Mouse (Mus musculus) frontal cortex, adult (tissue): ENCODE measurements around the gene Gm4756.
A peak's percentile ranks its signal among the peaks of the same experiment; 100 is the strongest.
"Not testable (repeated sequence)": the region's sequence is repeated elsewhere in the genome, so short reads cannot be mapped to it uniquely, and the experiment has no call there.

ENCODE experiments used
- ATAC-seq: cut with Nextera tagmentation; 2 replicates; pipeline ENCODE4 v1.9.2; 2017; ENCODE audit warnings: mild to moderate bottlenecking, moderate library complexity, mixed read lengths; ENCODE audit not compliant: low TSS enrichment

The Gm4756 gene

GRCm38 (mm10) chr12:72649611-72650330 lies at the start of gene Gm4756:
Gm4756 (minus strand) TSS chr12:72649661.
- ATAC-seq: no peak

GRCm38 (mm10) chr12:72694901-72695463 lies 45.5 kb upstream of the Gm4756 start:
- ATAC-seq: no peak

- ATAC-seq: no peak
Measured at GRCm38 (mm10) chr12:72694438-72694837, 45.0 kb upstream of the Gm4756 start.

GRCm38 (mm10) chr12:72693895-72694294 lies 44.4 kb upstream of the Gm4756 start:
- 0 out of 2 replicates have a peak, but pooled peaks have one; percentile 55 for ATAC-seq

DNA sequence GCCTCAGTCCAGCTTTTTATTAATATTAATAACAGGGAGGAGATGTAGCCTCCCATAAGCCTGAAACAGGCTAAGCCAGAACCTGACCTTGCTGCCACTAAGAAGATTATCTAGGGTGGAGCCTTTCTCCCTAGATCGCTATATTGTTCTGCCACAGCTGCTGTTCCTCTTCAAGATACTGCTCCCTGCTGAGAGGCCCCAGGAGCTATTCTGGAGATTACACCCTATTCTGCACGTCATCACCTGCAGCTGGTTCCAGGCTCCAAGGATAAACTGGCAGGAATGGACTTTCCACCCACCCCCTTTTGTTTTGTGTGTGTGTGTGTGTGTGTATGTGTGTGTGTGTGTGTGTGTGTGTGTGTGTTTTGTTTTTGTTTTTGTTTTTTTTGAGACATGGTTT lies 38.8 kb upstream of the Gm4756 start:
- ATAC-seq: not testable (repeated sequence)

GRCm38 (mm10) chr12:72687741-72688140 lies 38.3 kb upstream of the Gm4756 start:
- not testable (repeated sequence) for ATAC-seq

DNA sequence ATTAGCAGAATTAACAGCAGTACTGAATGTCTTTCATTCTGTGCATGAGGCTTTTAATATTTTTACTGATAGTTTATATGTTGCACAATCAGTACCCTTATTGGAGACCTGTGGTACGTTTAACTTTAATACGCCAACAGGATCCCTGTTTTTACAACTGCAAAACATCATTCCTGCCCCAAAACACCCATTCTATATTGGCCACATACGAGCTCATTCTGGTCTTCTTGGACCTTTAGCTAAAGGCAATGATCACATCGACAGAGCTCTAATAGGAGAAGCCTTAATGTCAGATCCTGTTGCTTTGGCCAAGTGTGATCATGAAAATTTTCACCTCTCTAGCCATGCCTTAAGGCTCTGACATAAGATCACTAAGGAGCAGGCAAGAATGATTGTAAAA lies 37.1 kb upstream of the Gm4756 start:
- ATAC-seq: not testable (repeated sequence)

- ATAC-seq: no peak
Measured at GRCm38 (mm10) chr12:72683612-72684011, 34.2 kb upstream of the Gm4756 start.

DNA sequence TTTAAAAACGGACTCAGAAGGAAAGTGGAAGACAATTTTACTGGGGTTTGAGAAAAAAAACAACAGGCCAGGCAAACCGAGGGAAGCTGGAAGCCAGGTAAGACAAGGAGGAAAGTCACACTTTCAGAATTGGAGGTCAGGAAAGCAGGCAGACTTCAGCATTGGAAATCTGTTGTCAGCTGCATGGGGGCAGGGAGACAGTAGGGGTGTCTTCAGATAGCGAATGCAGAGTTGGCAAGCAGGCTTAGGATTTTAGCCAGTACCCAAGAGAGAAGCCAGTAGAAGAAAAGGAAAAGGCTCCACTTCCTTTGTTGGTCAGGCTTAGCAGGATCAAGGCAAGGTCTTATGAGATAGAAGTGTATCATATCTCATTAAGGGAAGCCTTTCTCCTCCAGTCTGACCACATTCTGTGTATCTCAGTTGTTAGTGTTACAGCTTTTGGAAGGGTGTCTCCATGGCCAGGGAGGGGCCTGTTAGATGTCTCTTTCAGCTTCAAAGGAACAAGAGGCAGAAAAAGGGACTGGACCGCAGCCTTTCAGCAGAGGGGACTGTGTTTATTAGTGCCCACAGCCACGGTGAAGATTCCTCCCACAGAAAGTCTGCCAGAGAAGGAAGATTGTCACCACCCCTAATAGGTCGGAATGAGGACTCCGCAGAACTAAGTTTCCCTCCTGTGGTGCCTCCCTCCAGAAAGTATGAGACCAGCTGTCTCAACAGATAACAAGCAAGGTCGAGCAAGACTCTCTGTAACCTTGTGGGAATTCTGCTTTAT lies 33.2 kb upstream of the Gm4756 start:
- no peak for ATAC-seq

DNA sequence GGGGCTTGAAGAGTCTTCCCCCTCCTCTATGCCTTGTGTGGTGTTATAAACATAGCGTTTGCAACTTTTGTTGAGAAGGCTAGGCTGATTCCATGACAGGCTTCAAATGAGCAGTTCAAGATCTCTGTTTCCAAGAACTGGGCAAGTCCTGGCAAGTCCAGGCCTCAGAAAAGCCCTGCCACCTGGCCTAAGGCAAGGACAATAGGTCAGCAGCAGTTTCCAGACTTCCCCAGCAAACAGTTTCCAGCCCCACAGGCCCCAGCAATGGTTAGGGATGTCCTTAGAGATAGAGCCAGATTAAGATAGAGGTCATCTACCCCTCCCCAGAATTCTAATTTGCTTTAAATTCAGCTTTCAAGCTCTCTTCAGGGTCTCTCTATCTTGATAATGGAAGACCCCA lies 32.5 kb upstream of the Gm4756 start:
- no peak for ATAC-seq

DNA sequence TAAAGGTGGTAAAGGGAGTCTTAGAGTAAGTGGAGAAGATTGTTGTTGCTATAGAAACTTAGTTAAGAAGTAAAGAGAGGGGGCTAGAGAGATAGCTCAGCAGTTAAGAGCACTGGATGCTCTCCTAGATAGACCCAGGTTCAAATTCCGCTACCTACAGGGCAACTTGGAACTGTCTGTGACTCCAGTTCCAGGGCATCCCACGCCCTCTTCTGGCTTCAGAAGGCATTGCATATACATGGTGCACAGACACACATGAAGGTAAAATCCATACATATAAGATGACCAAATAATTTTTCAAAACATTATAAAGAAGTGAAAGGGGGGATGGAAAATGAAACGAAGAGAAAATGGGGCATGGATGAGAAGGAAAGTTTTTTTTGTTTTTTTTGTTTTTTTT lies 30.2 kb upstream of the Gm4756 start:
- ATAC-seq: no peak

DNA sequence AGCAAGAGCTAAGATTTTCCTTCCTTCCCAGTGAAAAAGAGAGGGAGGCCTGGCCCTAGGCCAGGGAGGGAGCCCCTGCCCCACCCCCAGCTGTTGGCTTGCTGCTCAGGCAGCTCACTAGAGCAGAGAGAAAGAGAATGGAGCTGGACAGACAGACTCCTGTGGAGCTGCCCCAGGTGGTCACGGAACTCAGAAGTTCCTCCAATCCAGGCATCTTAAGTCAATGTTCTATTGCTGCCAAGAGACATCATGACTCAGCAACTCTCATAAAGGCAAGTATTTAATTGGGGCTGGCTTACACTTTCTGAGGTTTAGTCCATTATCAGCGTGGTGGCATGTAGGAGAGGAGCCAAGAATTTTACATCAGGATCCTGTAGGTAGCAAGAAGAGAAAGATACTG lies 25.4 kb upstream of the Gm4756 start:
- ATAC-seq: no peak

GRCm38 (mm10) chr12:72674079-72674797 lies 24.8 kb upstream of the Gm4756 start:
- ATAC-seq: no peak

DNA sequence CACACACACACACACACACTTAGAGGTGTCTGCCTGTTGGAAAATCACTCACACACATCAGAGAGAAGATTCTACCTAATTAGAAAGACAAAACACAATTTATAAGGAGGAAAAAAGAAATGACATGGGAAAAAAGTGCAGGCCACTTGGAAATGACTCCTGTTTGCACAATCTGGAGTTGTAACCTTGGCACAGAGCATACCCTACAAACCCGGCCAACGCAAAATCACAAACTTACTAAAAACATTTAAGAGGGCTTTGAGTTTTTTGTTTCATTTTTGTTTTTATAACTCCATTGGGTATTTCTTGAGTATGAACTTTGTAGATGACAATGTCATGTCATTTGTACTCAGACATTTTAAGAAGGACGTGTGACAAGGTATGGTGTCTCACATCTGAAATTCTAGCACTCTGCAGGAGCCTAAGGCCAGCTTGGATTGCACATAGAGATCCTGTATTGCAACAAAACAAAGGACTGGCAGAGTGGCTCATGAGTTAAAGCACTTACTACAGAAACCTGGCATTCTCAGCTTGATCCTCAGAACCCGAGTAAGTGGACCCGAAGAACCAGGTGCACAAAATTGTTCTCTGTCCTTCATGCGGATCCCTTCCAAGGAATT lies 22.2 kb upstream of the Gm4756 start:
- ATAC-seq: no peak

DNA sequence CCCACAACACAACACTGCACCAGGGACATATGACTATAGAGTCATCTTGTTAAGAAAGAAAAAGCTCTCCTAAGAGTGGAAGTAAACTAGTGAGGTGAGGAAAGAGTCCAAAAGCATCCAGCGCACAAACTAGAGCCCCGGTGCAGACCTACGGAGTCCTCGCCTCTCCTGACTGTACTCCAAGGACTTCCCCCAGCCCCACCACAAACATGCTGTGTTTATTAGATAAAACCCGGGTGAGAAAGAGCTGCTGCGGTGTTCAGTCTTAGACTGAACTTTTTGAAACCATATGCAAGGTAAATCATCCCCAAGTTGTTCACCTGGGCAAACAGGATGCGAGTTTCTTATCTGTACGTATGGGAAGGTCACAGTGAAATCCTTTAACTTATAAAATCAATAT lies 21.5 kb upstream of the Gm4756 start:
- no peak for ATAC-seq

DNA sequence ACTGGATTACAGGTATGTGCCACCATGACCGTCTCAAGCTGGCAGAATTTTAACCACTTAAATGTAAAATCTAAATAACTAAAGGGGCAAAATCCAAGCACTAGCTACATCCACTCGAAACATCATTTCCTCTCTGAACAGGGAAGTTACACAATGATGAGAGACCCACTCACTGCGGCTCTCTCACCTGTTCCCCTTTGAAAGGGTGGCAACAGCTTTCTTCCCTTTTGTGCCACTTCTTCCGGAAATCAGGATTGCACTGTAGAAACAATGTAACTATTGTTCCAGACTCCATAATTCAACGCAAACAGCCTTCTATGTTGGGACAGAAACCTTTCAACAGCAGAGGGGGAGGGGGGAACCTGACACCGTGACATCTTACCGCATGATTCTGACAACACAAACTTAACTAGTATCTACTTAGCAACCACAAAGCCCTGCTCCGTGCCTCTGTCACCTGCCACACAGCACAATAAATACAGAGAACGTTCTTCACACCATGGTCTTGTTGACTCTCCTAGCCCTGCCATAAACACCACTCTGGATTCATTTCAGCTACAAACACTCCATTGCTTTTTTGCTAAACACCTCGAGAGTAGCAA lies 18.5 kb upstream of the Gm4756 start:
- ATAC-seq: no peak

- ATAC-seq: no peak
Measured at GRCm38 (mm10) chr12:72666015-72666414, 16.6 kb upstream of the Gm4756 start.

- ATAC-seq: peak; percentile 98
Measured at GRCm38 (mm10) chr12:72664735-72665337, 15.4 kb upstream of the Gm4756 start, which contains the start of gene Dhrs7. Dhrs7 (minus strand) TSS chr12:72664909.

- ATAC-seq: peak; percentile 83
Measured at GRCm38 (mm10) chr12:72664020-72664734, 14.7 kb upstream of the Gm4756 start.

- no peak for ATAC-seq
Measured at GRCm38 (mm10) chr12:72655775-72656174, 6.3 kb upstream of the Gm4756 start.
